Mouse (Mus musculus): ENCODE results near the gene Rrm2.

GRCm38 (mm10) chr12:24723859-24724258 lies 15.8 kb downstream of the Rrm2 start:
- TF ChIP-seq CTCF (IDR thresholded peaks at IDR 0.05; ENCODE audit: low read depth, low read length) (no peak), POLR2A (IDR thresholded peaks at IDR 0.05; ENCODE audit: extremely low read depth, insufficient read depth, low read length) (no peak)
